Mouse (Mus musculus) lung, embryonic 16.5 days (tissue): Measurements from ENCODE around the gene Dpp6. TPM values are rescaled to one million over a fixed set of nuclear protein-coding genes. Genes with fewer than 3 reads are reported as not detected.

Experiments
- ATAC-seq: fragments of 200-750 bp; cut with Nextera tagmentation; 2 replicates; pipeline ENCODE4 v1.8.0; 2017; ENCODE audit warnings: low read depth, mild to moderate bottlenecking, moderate library complexity
- H3K27ac ChIP-seq: fragments of 300-500 bp; sonication (generic); 2 replicates; pipeline ENCODE4 v1.5.1; 2014; ENCODE audit warnings: mild to moderate bottlenecking, control low read depth, low read length
- H3K27me3 ChIP-seq: fragments of 300-500 bp; sonication (generic); 2 replicates; pipeline ENCODE4 v1.6.1; 2014; ENCODE audit warnings: low read depth, low read length, mixed read lengths; ENCODE audit not compliant: control insufficient read depth, insufficient read depth
- H3K36me3 ChIP-seq: fragments of 300-500 bp; sonication (generic); 2 replicates; pipeline ENCODE4 v1.6.1; 2014; ENCODE audit warnings: low read length; ENCODE audit not compliant: control insufficient read depth, insufficient read depth
- H3K4me1 ChIP-seq: fragments of 300-500 bp; sonication (generic); replicated peaks from 2 replicates; pipeline ENCODE4 v1.6.1; 2014; ENCODE audit warnings: low read length, mixed read lengths; ENCODE audit not compliant: control insufficient read depth, insufficient read depth
- H3K4me2 ChIP-seq: fragments of 300-500 bp; sonication (generic); 2 replicates; pipeline ENCODE4 v1.6.1; 2014; ENCODE audit warnings: low read depth, low read length, control low read depth
- H3K4me3 ChIP-seq: fragments of 300-500 bp; sonication (generic); 2 replicates; pipeline ENCODE4 v1.5.1; 2014; ENCODE audit warnings: mild to moderate bottlenecking, low read length, control low read depth
- H3K9ac ChIP-seq: fragments of 300-500 bp; sonication (generic); 2 replicates; pipeline ENCODE4 v1.6.1; 2014; ENCODE audit warnings: low read length, control low read depth
- H3K9me3 ChIP-seq: fragments of 300-500 bp; sonication (generic); 2 replicates; pipeline ENCODE4 v1.6.1; 2016; ENCODE audit warnings: low read length; ENCODE audit not compliant: control insufficient read depth
- WGBS: fragments of 180-500 bp; shearing (Covaris S2); extraction: QIAGEN DNeasy Blood & Tissue Kit; methylation state at CpG from one replicate; pipeline ENCODE4 v1.1.7; 2014; 5-methylcytosine and 5-hydroxymethylcytosine counted together
- polyA plus RNA-seq: library from polyadenylated mRNA; unstranded; fragments of >200 nt; fragmentation: Nextera tagmentation; extraction: Ambion mirVana; gene quantifications from 2 replicates; pipeline ENCODE4 v1.2.1, GENCODE M21; 2015

Dpp6 gene
- polyA plus RNA-seq, 1 experiment from 2014 or later = 0.26 TPM

DNA sequence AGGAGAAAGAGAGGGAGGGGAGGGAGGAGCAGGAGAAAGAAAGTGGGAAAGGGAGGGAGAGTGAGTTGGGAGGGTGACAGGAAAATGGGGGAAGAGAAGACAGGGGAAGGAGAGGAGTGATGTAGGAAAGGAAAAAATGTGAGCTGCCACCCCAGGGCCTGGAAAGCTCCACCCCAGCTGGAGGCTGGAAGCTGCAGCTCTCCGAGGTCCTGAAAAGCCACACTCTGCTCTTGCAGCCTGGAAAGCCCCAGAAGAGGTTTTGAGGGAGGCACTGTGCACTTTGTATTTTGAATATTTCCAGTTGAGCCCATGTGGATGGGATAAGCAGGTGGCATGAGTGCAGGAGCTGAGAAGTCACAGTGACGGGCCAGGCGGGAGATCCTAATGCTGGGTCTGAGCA is 77.3 kb downstream of the Dpp6 start:
- Histone ChIP-seq H3K9me3 (no peaks in the 10 kb centered on the region), H3K27ac (no peak overlapping the region), H3K4me2 (no peak overlapping the region), H3K4me3 (no peak overlapping the region), H3K27me3 (no peaks in the 10 kb centered on the region), H3K4me1 (no peaks in the 10 kb centered on the region), H3K36me3 (no peaks in the 10 kb centered on the region), H3K9ac (no peak overlapping the region)
- no peak for ATAC-seq
- 5% methylated on average over 3 of the region's 3 CpGs for WGBS

DNA sequence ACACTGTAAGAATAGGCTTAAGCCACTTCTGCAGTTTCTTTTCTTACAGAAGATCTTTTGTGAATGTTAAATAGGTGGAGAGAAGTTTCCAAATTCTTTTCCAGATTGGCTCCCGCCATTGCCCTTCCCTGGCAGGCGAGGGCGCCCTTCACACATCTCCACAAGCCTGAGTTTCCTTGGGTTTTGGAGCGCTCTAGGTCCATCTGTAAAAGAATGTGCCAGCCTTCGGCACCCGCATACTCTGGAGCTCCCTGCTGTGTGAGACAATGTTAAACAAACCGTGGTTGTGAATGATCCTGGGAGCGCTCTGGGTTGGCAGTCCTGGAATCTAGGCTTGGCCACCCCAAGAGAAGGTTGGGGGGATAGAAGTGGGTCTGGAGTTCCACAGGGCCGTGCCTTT is 86.8 kb downstream of the Dpp6 start:
- Histone ChIP-seq H3K4me3 (no peak overlapping the region), H3K4me2 (no peak overlapping the region), H3K27ac (no peak overlapping the region), H3K4me1 (no peaks in the 10 kb centered on the region), H3K27me3 (0 out of 2 replicates have a peak, but pooled peaks cover 2% of the 10 kb centered on the region), H3K9me3 (no peaks in the 10 kb centered on the region), H3K9ac (no peak overlapping the region), H3K36me3 (no peaks in the 10 kb centered on the region)
- no peak for ATAC-seq
- whole genome bisulfite sequencing = 7% methylated on average over 9 of the region's 9 CpGs

- peak overlapping the region; percentile 24; the same call in 1 of the 2 replicates for H3K9ac ChIP-seq
- H3K9me3 ChIP-seq = no peaks in the 10 kb centered on the region
- under 1% methylated on average over 32 of the region's 32 CpGs for WGBS
- H3K4me1 ChIP-seq = no peaks in the 10 kb centered on the region
- peak; percentile 81 for ATAC-seq
- H3K27ac ChIP-seq = no peak overlapping the region
- H3K36me3 ChIP-seq = no peaks in the 10 kb centered on the region
- H3K4me2 ChIP-seq = peak overlapping the region; percentile 56
- H3K27me3 ChIP-seq = 0 out of 2 replicates have a peak, but pooled peaks cover 2% of the 10 kb centered on the region
- peak overlapping the region; percentile 32 for H3K4me3 ChIP-seq
Measured at GRCm38 (mm10) chr5:26904324-26905041, 87.5 kb downstream of the Dpp6 start.

GRCm38 (mm10) chr5:26907151-26907550 is 90.1 kb downstream of the Dpp6 start:
- H3K9ac ChIP-seq = no peak overlapping the region
- no peaks in the 10 kb centered on the region for H3K36me3 ChIP-seq
- H3K4me3 ChIP-seq = no peak overlapping the region
- ATAC-seq = no peak
- no peaks in the 10 kb centered on the region for H3K9me3 ChIP-seq
- no peak overlapping the region for H3K4me2 ChIP-seq
- H3K27ac ChIP-seq = no peak overlapping the region
- no peaks in the 10 kb centered on the region for H3K4me1 ChIP-seq
- H3K27me3 ChIP-seq = 0 out of 2 replicates have a peak, but pooled peaks cover 2% of the 10 kb centered on the region
- 78% methylated on average over 7 of the region's 7 CpGs for WGBS

DNA sequence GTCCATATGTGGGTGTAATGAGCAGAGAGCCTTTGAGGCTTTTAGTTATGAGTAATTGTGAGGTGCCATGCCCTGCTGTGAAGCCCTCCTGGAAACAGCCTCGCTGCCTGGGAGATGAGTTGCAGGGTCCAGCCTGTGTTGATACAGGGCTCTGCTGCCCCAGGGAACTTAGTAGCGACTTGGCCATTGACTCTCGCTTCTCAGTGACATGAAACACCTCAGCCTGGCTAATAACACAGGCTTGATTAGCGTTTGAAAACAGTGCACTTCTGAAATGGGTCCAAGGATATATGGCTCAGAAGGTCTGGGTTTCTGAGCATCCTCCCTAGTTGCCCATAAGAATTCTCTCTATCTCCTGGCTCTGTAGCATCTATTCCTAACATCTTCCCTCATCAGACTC is 91.6 kb downstream of the Dpp6 start:
- H3K4me1 ChIP-seq = no peaks in the 10 kb centered on the region
- no peak overlapping the region for H3K27ac ChIP-seq
- no peak overlapping the region for H3K4me2 ChIP-seq
- no peak overlapping the region for H3K4me3 ChIP-seq
- H3K9ac ChIP-seq = no peak overlapping the region
- no peaks in the 10 kb centered on the region for H3K36me3 ChIP-seq
- H3K27me3 ChIP-seq = 0 out of 2 replicates have a peak, but pooled peaks cover 2% of the 10 kb centered on the region
- no peaks in the 10 kb centered on the region for H3K9me3 ChIP-seq
- no peak for ATAC-seq
- WGBS = 61% methylated on average over 4 of the region's 4 CpGs

- Histone ChIP-seq H3K4me2 (no peak overlapping the region), H3K9ac (no peak overlapping the region), H3K4me1 (no peaks in the 10 kb centered on the region), H3K27ac (no peak overlapping the region), H3K36me3 (no peaks in the 10 kb centered on the region), H3K9me3 (no peaks in the 10 kb centered on the region), H3K27me3 (no peaks in the 10 kb centered on the region), H3K4me3 (no peak overlapping the region)
- no peak for ATAC-seq
Measured at GRCm38 (mm10) chr5:26910353-26910752, 93.3 kb downstream of the Dpp6 start.

- no peak for ATAC-seq
- Histone ChIP-seq H3K27me3 (no peaks in the 10 kb centered on the region), H3K4me2 (no peak overlapping the region), H3K9me3 (no peaks in the 10 kb centered on the region), H3K4me1 (no peaks in the 10 kb centered on the region), H3K9ac (no peak overlapping the region), H3K36me3 (no peaks in the 10 kb centered on the region), H3K4me3 (no peak overlapping the region), H3K27ac (no peak overlapping the region)
- WGBS = 72% methylated on average over 3 of the region's 3 CpGs
Measured at GRCm38 (mm10) chr5:26911965-26912364, 95.0 kb downstream of the Dpp6 start.

- Histone ChIP-seq H3K9me3 (no peaks in the 10 kb centered on the region), H3K27ac (no peak overlapping the region), H3K36me3 (no peaks in the 10 kb centered on the region), H3K27me3 (no peaks in the 10 kb centered on the region), H3K4me2 (no peak overlapping the region), H3K4me1 (no peaks in the 10 kb centered on the region), H3K9ac (no peak overlapping the region), H3K4me3 (no peak overlapping the region)
- ATAC-seq = no peak
- 69% methylated on average over 3 of the region's 3 CpGs for WGBS
Measured at GRCm38 (mm10) chr5:26918763-26919162, 101.8 kb downstream of the Dpp6 start.

- Histone ChIP-seq H3K9me3 (no peaks in the 10 kb centered on the region), H3K27ac (no peak overlapping the region), H3K27me3 (no peaks in the 10 kb centered on the region), H3K4me3 (no peak overlapping the region), H3K4me1 (no peaks in the 10 kb centered on the region), H3K36me3 (no peaks in the 10 kb centered on the region), H3K4me2 (no peak overlapping the region), H3K9ac (no peak overlapping the region)
- WGBS = 76% methylated on average over 5 of the region's 5 CpGs
- ATAC-seq = no peak
Measured at GRCm38 (mm10) chr5:26924552-26924951, 107.5 kb downstream of the Dpp6 start.
